Mouse (Mus musculus) sigmoid colon, adult 10 weeks (tissue): Measurements from ENCODE around the gene Olfr309. TPM values are rescaled to one million over a fixed set of nuclear protein-coding genes. Genes with fewer than 3 reads are reported as not detected.

Experiments
- polyA plus RNA-seq: library from polyadenylated mRNA; stranded (reverse); fragments of 350-450 nt; fragmentation: Illumina TruSeq; extraction: RNeasy Lipid Tissue Mini Kit (QIAGEN cat#74804); gene quantifications from one replicate; pipeline ENCODE4 v1.2.3, GENCODE M21; 2014; ENCODE audit warnings: low read depth, low replicate concordance

Gene Olfr309
- polyA plus RNA-seq = not detected

DNA sequence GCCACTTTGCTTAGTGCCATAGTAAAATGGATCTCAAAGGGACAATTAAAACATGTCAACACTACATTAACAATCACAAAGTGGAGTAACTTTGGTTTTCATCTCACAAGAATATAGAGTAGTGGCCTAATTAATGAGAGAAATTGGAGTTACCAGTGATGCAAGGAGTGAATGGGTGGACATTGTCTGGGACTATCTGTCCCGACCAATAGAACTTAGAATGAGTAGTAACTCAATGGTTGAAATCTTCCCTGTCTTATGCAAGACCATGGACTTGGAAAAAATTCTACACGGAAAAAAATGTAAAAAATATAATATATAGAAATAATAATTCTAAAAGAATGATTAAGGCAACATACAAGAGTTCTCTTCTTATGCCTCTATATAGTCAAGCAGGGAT, at the start of gene Olfr309:
TSS of gene Olfr309 (minus strand) at position 101 of the 400 bp plus-strand sequence.

DNA sequence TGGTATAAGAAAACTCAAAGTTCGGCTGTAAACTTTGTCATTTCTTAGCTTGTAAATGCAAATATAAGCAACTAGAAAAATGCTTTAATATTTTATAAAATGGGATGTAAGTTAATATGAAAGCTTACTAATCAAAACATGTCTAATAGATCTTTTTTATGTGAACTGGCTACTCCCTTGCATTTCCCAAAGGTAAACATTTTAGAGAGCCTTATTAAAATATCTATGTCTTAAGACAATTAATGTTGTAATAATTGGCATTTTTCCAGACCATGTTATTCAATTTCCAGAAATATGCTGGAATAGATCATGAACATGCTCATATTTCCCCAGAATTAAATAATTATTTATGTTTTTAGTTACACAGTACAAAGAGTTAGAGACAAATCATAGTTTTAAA, 24.0 kb upstream of the Olfr309 start, which contains the start of gene Olfr307:
TSS of gene Olfr307 (minus strand) at position 101 of the 400 bp plus-strand sequence.

DNA sequence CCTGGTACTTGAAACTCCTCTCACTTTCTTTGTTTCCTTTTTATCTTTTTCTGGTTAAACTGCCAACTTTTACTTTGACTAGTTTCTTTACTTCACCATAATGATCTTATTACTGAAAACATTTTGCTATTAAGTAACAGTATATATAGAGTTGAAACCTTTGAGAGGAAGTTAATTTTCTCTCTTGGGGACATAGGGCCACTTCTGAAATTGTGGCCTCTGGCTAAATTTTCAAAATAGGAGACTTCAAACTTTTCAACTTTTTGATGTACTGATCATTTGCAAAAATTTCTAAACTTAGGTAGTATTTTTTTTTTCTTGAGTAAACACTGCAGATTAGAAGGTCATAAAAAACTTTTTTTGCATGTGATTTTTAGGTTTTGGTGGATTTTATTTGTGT, 12.0 kb upstream of the Olfr309 start, which contains the start of gene Olfr308:
TSS of gene Olfr308 (minus strand) at position 101 of the 400 bp plus-strand sequence.

DNA sequence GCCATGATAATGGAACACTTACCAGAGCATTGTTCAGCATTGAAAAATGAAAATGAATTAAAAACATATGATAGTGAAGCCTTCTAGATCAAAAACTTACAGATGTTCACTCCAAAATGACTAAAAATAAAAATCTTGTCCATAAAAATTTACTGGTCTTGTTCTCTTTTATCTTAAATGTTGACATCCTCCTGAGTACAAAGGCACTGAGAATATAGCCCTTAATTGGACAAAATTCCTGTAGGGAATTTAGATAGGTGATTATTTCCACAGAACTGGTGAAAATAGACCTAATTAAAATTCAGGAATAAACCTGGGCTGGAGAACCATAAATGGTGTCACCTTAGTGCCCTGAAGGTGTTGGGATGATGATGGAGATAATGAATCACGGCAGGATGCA, 36.4 kb downstream of the Olfr309 start, which contains the start of gene Olfr310:
TSS of gene Olfr310 (minus strand) at position 101 of the 400 bp plus-strand sequence.

Other genes with a start within 250 kb of the Olfr309 start
- gene Vmn2r75, start 141.9 kb downstream of the Olfr309 start, polyA plus RNA-seq = not detected
- not detected for gene Vmn2r76, start 67.4 kb downstream of the Olfr309 start, polyA plus RNA-seq
- not detected for gene Olfr310, start 36.5 kb downstream of the Olfr309 start, polyA plus RNA-seq
- not detected for gene Olfr308, start 11.9 kb upstream of the Olfr309 start, polyA plus RNA-seq
- not detected for gene Olfr307, start 23.9 kb upstream of the Olfr309 start, polyA plus RNA-seq
- gene Olfr305, start 53.2 kb upstream of the Olfr309 start, polyA plus RNA-seq = not detected
- not detected for gene Olfr304, start 73.0 kb upstream of the Olfr309 start, polyA plus RNA-seq
- not detected for gene Olfr303, start 84.1 kb upstream of the Olfr309 start, polyA plus RNA-seq
- gene Olfr301, start 90.1 kb upstream of the Olfr309 start, polyA plus RNA-seq = not detected
- not detected for gene Olfr299, start 146.2 kb upstream of the Olfr309 start, polyA plus RNA-seq
- not detected for gene Olfr298, start 178.8 kb upstream of the Olfr309 start, polyA plus RNA-seq
- not detected for gene Olfr297, start 206.3 kb upstream of the Olfr309 start, polyA plus RNA-seq